Mouse (Mus musculus): ENCODE data around the gene Lrguk. TPM values are rescaled to one million over a fixed set of nuclear protein-coding genes. Genes with fewer than 3 reads are reported as not detected.

The Lrguk gene
- polyA plus RNA-seq (2012; rRNA removed), result 1.2 and 1.3 TPM in 2 replicates

- peak within 1 kb of the TSS; percentile 66 for H3K4me3 ChIP-seq (ENCODE audit: insufficient read depth, low read length)
- TF ChIP-seq POLR2A (IDR thresholded peaks at IDR 0.05; ENCODE audit: extremely low read depth, insufficient read depth, low read length) (peak; percentile 78), CTCF (IDR thresholded peaks at IDR 0.05; ENCODE audit: extremely low read depth, insufficient read depth, low read length) (no peak)
- 0 out of 2 replicates have a peak within 1 kb of the TSS, but pooled peaks have one; percentile 31 for H3K27ac ChIP-seq (ENCODE audit: insufficient read depth, low read length)
- peaks cover 1% of the 10 kb centered on the region; the same call in 1 of the 2 replicates for H3K4me1 ChIP-seq (ENCODE audit: control insufficient read depth, insufficient read depth, low read length)
Observed at GRCm38 (mm10) chr6:34028933-34029745, at the start of gene Lrguk. Lrguk (plus strand) TSS chr6:34029448.

DNA sequence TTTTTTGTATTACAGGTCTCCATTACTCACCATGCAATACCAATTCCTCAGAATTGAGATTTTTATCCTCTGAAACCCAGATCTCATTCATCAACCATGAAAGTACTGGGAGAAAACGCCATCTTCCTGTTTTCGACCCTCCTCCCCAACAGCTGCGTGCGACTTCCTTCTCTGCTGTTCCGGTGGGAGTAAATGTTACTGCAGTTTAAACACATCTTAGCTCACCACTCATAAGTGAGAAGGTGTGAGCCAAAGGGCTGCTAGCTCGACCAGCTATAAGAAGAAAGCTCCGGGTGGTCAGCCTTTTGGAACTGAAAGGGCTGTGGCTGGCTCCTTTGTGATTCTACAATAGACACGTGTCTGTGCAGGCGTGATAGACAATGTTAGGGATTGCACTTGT is 46.5 kb upstream of the Lrguk start:
- no peaks in the 10 kb centered on the region for H3K4me1 ChIP-seq (ENCODE audit: control insufficient read depth, insufficient read depth, low read length)
- H3K4me3 ChIP-seq (ENCODE audit: insufficient read depth, low read length), result no peak overlapping the region
- H3K27ac ChIP-seq (ENCODE audit: insufficient read depth, low read length), result no peak overlapping the region
- no peak for TF ChIP-seq CTCF (IDR thresholded peaks at IDR 0.05; ENCODE audit: extremely low read depth, insufficient read depth, low read length)
- TF ChIP-seq POLR2A (IDR thresholded peaks at IDR 0.05; ENCODE audit: extremely low read depth, insufficient read depth, low read length), result no peak

DNA sequence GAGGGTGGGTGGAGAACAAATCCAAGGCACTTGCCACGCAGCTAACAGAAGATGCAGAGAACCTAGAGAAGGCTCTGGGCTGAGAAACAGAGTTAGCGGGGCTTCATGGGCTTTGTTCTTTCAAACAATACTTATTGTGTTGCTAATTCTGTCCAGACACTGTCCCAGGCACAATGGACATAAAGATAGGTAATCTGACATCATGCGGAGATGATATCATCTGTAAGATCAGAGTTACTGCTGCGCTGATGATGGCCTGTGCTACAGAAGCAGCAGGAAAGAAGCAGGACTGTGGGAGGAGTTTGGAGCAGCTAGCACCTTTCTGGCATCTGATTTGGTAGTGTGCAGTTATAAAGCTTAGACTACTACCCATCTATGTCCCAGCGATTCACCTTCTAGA is 42.1 kb upstream of the Lrguk start:
- Histone ChIP-seq H3K4me1 (ENCODE audit: control insufficient read depth, insufficient read depth, low read length) (no peaks in the 10 kb centered on the region), H3K4me3 (ENCODE audit: insufficient read depth, low read length) (no peak overlapping the region), H3K27ac (ENCODE audit: insufficient read depth, low read length) (no peak overlapping the region)
- TF ChIP-seq POLR2A (IDR thresholded peaks at IDR 0.05; ENCODE audit: extremely low read depth, insufficient read depth, low read length) (no peak), CTCF (IDR thresholded peaks at IDR 0.05; ENCODE audit: extremely low read depth, insufficient read depth, low read length) (no peak)

DNA sequence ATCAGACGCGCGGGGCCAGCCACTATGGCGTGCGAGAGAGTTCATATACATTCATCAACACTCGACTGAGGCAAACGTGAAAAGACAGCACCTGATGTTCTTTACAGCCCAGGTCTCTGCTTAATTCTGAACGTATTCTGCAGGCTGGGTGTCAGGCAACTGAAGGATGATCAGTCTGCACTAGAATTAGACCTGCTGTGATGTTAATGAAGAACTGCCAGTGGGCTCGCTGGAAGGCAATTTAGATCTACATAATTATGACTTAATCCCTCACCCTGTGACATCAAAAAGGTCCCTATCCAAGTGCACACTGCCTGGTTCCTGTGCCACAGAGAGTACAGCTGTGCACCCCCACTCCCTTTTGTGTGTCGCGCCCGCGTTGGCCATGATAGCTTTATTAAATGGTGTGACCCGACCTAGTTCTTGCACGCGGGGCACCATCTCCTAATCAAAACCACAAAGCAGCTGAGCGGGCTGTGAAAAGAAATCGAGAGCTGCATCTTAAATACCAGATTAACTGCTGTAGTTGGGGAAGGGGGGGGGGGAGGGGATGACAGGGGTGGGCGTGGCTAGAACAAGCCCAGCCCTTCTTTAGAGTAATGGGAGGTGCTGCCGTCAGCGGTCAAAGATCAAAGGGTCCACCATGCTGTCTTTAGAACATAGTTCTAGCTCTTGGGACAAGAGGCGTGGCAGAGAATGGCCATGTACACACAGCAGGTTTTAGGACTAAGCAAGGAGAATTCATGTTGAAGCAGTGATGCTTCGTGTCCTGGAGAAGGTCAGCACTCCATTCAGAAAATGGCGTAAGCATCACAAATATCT is 36.8 kb upstream of the Lrguk start:
- no peak for TF ChIP-seq POLR2A (IDR thresholded peaks at IDR 0.05; ENCODE audit: extremely low read depth, insufficient read depth, low read length)
- TF ChIP-seq CTCF (IDR thresholded peaks at IDR 0.05; ENCODE audit: extremely low read depth, insufficient read depth, low read length), result no peak
- no peaks in the 10 kb centered on the region for H3K4me1 ChIP-seq (ENCODE audit: control insufficient read depth, insufficient read depth, low read length)
- no peak overlapping the region for H3K4me3 ChIP-seq (ENCODE audit: insufficient read depth, low read length)
- no peak overlapping the region for H3K27ac ChIP-seq (ENCODE audit: insufficient read depth, low read length)

GRCm38 (mm10) chr6:33993842-33994241 is 35.4 kb upstream of the Lrguk start:
- H3K27ac ChIP-seq (ENCODE audit: insufficient read depth, low read length), result no peak overlapping the region
- H3K4me1 ChIP-seq (ENCODE audit: control insufficient read depth, insufficient read depth, low read length), result no peaks in the 10 kb centered on the region
- H3K4me3 ChIP-seq (ENCODE audit: insufficient read depth, low read length), result no peak overlapping the region
- TF ChIP-seq POLR2A (IDR thresholded peaks at IDR 0.05; ENCODE audit: extremely low read depth, insufficient read depth, low read length) (no peak), CTCF (IDR thresholded peaks at IDR 0.05; ENCODE audit: extremely low read depth, insufficient read depth, low read length) (no peak)

DNA sequence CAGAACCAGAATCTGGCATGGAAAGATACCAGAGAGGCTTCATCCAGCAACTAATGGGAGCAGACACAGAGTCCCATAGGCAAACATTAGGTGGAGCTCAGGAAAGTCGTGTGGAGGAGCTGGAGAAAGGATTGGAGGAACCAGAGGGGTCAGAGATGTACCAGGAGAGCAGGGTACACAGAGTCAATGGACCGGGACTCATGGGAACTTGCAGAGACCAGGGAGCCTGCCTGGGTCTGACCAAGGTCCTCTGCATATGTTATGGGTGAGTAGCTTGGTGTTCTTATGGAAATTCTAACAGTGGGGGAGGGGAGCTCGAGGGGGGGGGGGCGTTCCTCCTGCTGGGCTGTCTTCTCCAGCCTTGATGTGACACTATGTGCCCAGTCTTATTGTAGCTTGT is 30.7 kb upstream of the Lrguk start:
- no peak for TF ChIP-seq CTCF (IDR thresholded peaks at IDR 0.05; ENCODE audit: extremely low read depth, insufficient read depth, low read length)
- no peak for TF ChIP-seq POLR2A (IDR thresholded peaks at IDR 0.05; ENCODE audit: extremely low read depth, insufficient read depth, low read length)
- no peak overlapping the region for H3K4me3 ChIP-seq (ENCODE audit: insufficient read depth, low read length)
- no peak overlapping the region for H3K27ac ChIP-seq (ENCODE audit: insufficient read depth, low read length)
- H3K4me1 ChIP-seq (ENCODE audit: control insufficient read depth, insufficient read depth, low read length), result no peaks in the 10 kb centered on the region

DNA sequence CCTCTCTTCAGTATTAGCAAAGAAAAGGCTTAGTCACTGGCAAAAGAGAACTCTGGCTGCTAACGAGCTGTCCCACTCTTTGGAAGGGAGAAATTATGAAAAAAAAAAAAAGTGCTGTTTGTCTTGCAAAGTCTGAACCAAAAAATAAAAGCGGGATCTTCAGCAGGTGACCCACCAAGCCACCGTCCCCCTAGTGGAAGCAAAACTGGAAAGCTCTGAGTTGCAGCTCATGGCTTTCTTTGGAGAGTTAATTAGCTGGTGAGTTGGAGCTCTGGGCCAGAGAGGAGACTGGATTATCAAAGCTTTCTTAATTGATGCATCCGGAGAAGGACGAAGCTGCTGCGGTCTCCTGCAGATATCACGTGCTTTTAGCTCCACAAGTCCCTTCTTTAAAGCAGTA is 29.7 kb upstream of the Lrguk start:
- Histone ChIP-seq H3K27ac (ENCODE audit: insufficient read depth, low read length) (no peak overlapping the region), H3K4me1 (ENCODE audit: control insufficient read depth, insufficient read depth, low read length) (no peaks in the 10 kb centered on the region), H3K4me3 (ENCODE audit: insufficient read depth, low read length) (no peak overlapping the region)
- TF ChIP-seq POLR2A (IDR thresholded peaks at IDR 0.05; ENCODE audit: extremely low read depth, insufficient read depth, low read length), result no peak
- no peak for TF ChIP-seq CTCF (IDR thresholded peaks at IDR 0.05; ENCODE audit: extremely low read depth, insufficient read depth, low read length)

GRCm38 (mm10) chr6:34000644-34001043 is 28.6 kb upstream of the Lrguk start:
- H3K27ac ChIP-seq (ENCODE audit: insufficient read depth, low read length), result no peak overlapping the region
- no peak overlapping the region for H3K4me3 ChIP-seq (ENCODE audit: insufficient read depth, low read length)
- TF ChIP-seq CTCF (IDR thresholded peaks at IDR 0.05; ENCODE audit: extremely low read depth, insufficient read depth, low read length), result no peak
- no peak for TF ChIP-seq POLR2A (IDR thresholded peaks at IDR 0.05; ENCODE audit: extremely low read depth, insufficient read depth, low read length)
- no peaks in the 10 kb centered on the region for H3K4me1 ChIP-seq (ENCODE audit: control insufficient read depth, insufficient read depth, low read length)

DNA sequence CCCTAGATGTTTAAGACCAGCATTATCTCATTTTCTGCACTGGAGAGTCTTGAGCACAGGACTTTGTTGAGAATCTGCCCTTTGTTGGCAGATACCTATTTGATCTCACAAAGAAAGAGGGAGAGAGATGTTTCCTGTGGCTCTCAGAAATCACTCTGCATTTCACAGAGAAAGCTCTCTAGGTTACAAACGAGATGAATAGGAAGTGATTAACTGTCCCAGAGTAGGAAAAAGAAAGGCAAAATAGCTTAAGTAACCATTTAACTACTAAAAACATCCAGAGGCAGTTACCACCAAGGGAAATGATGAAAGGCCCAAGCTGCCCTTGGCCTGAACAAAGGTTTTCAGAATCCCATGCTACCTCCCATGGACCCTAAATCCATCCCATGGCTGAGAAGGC is 26.2 kb upstream of the Lrguk start:
- no peak overlapping the region for H3K4me3 ChIP-seq (ENCODE audit: insufficient read depth, low read length)
- H3K4me1 ChIP-seq (ENCODE audit: control insufficient read depth, insufficient read depth, low read length), result no peaks in the 10 kb centered on the region
- no peak overlapping the region for H3K27ac ChIP-seq (ENCODE audit: insufficient read depth, low read length)
- TF ChIP-seq CTCF (IDR thresholded peaks at IDR 0.05; ENCODE audit: extremely low read depth, insufficient read depth, low read length) (no peak), POLR2A (IDR thresholded peaks at IDR 0.05; ENCODE audit: extremely low read depth, insufficient read depth, low read length) (no peak)
